Mouse (Mus musculus) liver, embryonic 13.5 days (tissue): ENCODE data around the gene N4bp2l1. TPM values are rescaled to one million over a fixed set of nuclear protein-coding genes. Genes with fewer than 3 reads are reported as not detected.
"Not testable (repeated sequence)": the region's sequence is repeated elsewhere in the genome, so short reads cannot be mapped to it uniquely, and the experiment has no call there.

Source experiments
- ATAC-seq: fragments of 200-750 bp; cut with Nextera tagmentation; 2 replicates; pipeline ENCODE4 v1.8.0; 2017; ENCODE audit warnings: low read depth, mild to moderate bottlenecking, moderate number of reproducible peaks, moderate library complexity
- DNase-seq: peaks from one replicate; pipeline ENCODE4 v3.0.0; 2022
- H3K27ac ChIP-seq: fragments of 300-500 bp; sonication (generic); 2 replicates; pipeline ENCODE4 v1.5.1; 2015; ENCODE audit warnings: moderate library complexity, mild to moderate bottlenecking, inconsistent platforms
- H3K27me3 ChIP-seq: fragments of 300-500 bp; sonication (generic); 2 replicates; pipeline ENCODE4 v1.6.1; 2015; ENCODE audit warnings: mild to moderate bottlenecking, inconsistent platforms
- H3K36me3 ChIP-seq: fragments of 300-500 bp; sonication (generic); 2 replicates; pipeline ENCODE4 v1.6.1; 2015; ENCODE audit warnings: mild to moderate bottlenecking, inconsistent platforms
- H3K4me1 ChIP-seq: fragments of 300-500 bp; sonication (generic); replicated peaks from 2 replicates; pipeline ENCODE4 v1.6.1; 2015; ENCODE audit warnings: inconsistent platforms
- H3K4me2 ChIP-seq: fragments of 300-500 bp; sonication (generic); 2 replicates; pipeline ENCODE4 v1.6.1; 2015; ENCODE audit warnings: inconsistent platforms, mild to moderate bottlenecking, moderate library complexity
- H3K4me3 ChIP-seq: fragments of 300-500 bp; sonication (generic); replicated peaks from 2 replicates; pipeline ENCODE4 v1.5.1; 2015; ENCODE audit warnings: mild to moderate bottlenecking, inconsistent platforms
- H3K9ac ChIP-seq: fragments of 300-500 bp; sonication (generic); 2 replicates; pipeline ENCODE4 v1.6.1; 2015; ENCODE audit warnings: mild to moderate bottlenecking, inconsistent platforms
- H3K9me3 ChIP-seq: fragments of 300-500 bp; sonication (generic); replicated peaks from 2 replicates; pipeline ENCODE4 v1.6.1; 2016; ENCODE audit warnings: inconsistent platforms
- WGBS: fragments of 180-500 bp; shearing (Covaris S2); methylation state at CpG from one replicate; pipeline ENCODE4 v1.1.7; 2015; ENCODE audit not compliant: insufficient replicate concordance; 5-methylcytosine and 5-hydroxymethylcytosine counted together
- polyA plus RNA-seq: library from polyadenylated mRNA; unstranded; fragments of >200 nt; fragmentation: Nextera tagmentation; extraction: Ambion mirVana; gene quantifications from 2 replicates; pipeline ENCODE4 v1.2.1, GENCODE M21; 2015

Gene N4bp2l1
- 7.4 and 8.5 TPM in 2 replicates for polyA plus RNA-seq

- Histone ChIP-seq H3K27ac (no peak within 1 kb of the TSS), H3K9ac (no peak within 1 kb of the TSS), H3K27me3 (no peaks in the 10 kb centered on the region), H3K4me2 (peak within 1 kb of the TSS; percentile 41; the same call in 1 of the 2 replicates), H3K9me3 (no peaks in the 10 kb centered on the region), H3K4me1 (peaks cover 62% of the 10 kb centered on the region), H3K4me3 (no peak within 1 kb of the TSS), H3K36me3 (0 out of 2 replicates have a peak, but pooled peaks cover 1% of the 10 kb centered on the region)
- WGBS: 84% methylated on average over 7 of the region's 7 CpGs
- DNase-seq: no peak
- ATAC-seq: no peak
These were observed at the start of gene N4bp2l1 for GRCm38 (mm10) chr5:150597088-150597487. Gene N4bp2l1 (minus strand): TSS chr5:150597188.

- Histone ChIP-seq H3K27ac (peak overlapping the region; percentile 74), H3K4me3 (no peak overlapping the region), H3K9me3 (no peaks in the 10 kb centered on the region), H3K36me3 (peaks cover 48% of the 10 kb centered on the region), H3K9ac (no peak overlapping the region), H3K27me3 (no peaks in the 10 kb centered on the region), H3K4me1 (peaks cover 28% of the 10 kb centered on the region), H3K4me2 (peak overlapping the region; percentile 23)
- ATAC-seq: peak; percentile 64
- peak; percentile 15 for DNase-seq
- 42% methylated on average over 4 of the region's 4 CpGs for WGBS
These were observed 47.9 kb upstream of the N4bp2l1 start for GRCm38 (mm10) chr5:150644926-150645325.

- Histone ChIP-seq H3K4me1 (peaks cover 28% of the 10 kb centered on the region), H3K36me3 (peaks cover 39% of the 10 kb centered on the region)
- not testable (repeated sequence) for H3K9me3 ChIP-seq, H3K27me3 ChIP-seq, H3K4me3 ChIP-seq, H3K4me2 ChIP-seq, H3K9ac ChIP-seq, ATAC-seq, DNase-seq, H3K27ac ChIP-seq
- 90% methylated on average over 4 of the region's 4 CpGs for WGBS
These were observed 46.4 kb upstream of the N4bp2l1 start for GRCm38 (mm10) chr5:150643390-150643789.

DNA sequence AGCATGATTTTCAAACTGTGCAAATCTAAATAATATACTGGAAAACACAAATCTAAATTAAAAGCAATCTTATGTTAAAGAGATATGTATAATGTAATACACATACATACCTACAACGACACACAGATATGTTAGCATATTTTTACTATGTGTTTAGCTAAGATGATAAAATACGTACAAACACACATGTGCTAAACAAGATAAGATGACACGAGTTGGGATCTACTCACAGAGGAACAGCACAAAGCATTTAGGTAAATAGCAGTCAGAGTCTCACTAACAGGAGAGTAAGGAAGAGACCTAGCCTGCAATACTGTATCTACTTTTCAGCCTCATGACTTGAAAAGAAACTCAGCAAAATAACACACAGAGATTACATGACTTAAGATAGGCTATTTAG is 44.5 kb upstream of the N4bp2l1 start:
- H3K27me3 ChIP-seq: no peaks in the 10 kb centered on the region
- no peak overlapping the region for H3K9ac ChIP-seq
- no peak for DNase-seq
- peak; percentile 94 for ATAC-seq
- peak overlapping the region; percentile 81 for H3K27ac ChIP-seq
- no peak overlapping the region for H3K4me2 ChIP-seq
- peaks cover 28% of the 10 kb centered on the region for H3K4me1 ChIP-seq
- no peak overlapping the region for H3K4me3 ChIP-seq
- no peaks in the 10 kb centered on the region for H3K9me3 ChIP-seq
- 17% methylated on average over 3 of the region's 3 CpGs for WGBS
- H3K36me3 ChIP-seq: peaks cover 46% of the 10 kb centered on the region

GRCm38 (mm10) chr5:150629692-150630091 is 32.7 kb upstream of the N4bp2l1 start:
- DNase-seq: no peak
- H3K4me3 ChIP-seq: no peak overlapping the region
- 85% methylated on average over 2 of the region's 2 CpGs for WGBS

DNA sequence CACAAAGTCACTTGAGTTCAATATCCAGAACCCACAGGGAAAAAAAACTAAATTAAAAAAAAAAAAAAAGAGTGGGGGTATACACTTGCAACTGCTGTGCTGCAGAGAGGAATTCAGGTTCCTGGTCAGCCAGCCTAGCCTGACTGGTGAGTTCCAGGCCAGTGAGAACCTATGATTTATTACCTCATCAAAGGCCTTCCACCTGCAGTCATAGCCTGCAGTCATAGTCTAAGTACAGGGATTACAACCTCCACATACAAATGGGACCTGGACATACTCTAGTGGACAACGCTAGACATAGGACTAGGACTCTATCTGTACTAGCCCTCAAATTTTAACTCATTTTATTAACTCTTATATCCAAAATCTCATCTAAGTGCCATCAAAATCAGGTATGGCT is 32.3 kb upstream of the N4bp2l1 start:
- Histone ChIP-seq H3K9me3 (no peaks in the 10 kb centered on the region), H3K36me3 (peaks cover 18% of the 10 kb centered on the region), H3K27ac (no peak overlapping the region), H3K9ac (no peak overlapping the region), H3K4me2 (no peak overlapping the region), H3K4me1 (no peaks in the 10 kb centered on the region), H3K27me3 (no peaks in the 10 kb centered on the region), H3K4me3 (no peak overlapping the region)
- no peak for DNase-seq
- WGBS: 92% methylated on average over 1 of the region's 1 CpGs
- no peak for ATAC-seq

More at GRCm38 (mm10) chr5:150629692-150630091, 32.7 kb upstream of the N4bp2l1 start:
- Histone ChIP-seq H3K4me1 (no peaks in the 10 kb centered on the region), H3K27ac (no peak overlapping the region), H3K4me2 (no peak overlapping the region), H3K36me3 (peaks cover 22% of the 10 kb centered on the region), H3K9me3 (no peaks in the 10 kb centered on the region), H3K9ac (no peak overlapping the region), H3K27me3 (no peaks in the 10 kb centered on the region)
- no peak for ATAC-seq

DNA sequence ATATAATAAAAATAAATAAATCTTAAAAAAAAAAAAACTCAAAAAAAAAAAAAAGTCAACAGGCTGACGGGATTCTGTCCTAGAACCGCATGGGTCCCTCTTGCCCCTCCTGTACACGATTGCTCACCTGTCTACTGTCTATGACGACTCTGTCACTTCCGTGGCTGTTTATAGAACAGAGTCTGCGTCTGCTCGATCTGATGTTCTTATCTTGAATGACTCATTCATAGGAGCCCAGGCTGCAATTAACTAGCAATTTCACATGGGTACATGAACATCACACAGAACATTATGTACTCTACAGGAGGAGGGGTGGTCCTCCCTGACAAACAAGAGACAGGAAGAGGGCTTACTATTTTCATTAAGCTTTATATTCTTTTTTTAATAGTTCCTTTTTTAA is 28.5 kb upstream of the N4bp2l1 start:
- ATAC-seq: no peak
- peaks cover 3% of the 10 kb centered on the region; the same call in 1 of the 2 replicates for H3K4me1 ChIP-seq

GRCm38 (mm10) chr5:150622792-150623191 is 25.8 kb upstream of the N4bp2l1 start:
- no peak overlapping the region for H3K4me3 ChIP-seq
- 41% methylated on average over 1 of the region's 1 CpGs for WGBS

More for the DNA sequence above, 28.5 kb upstream of the N4bp2l1 start:
- Histone ChIP-seq H3K4me2 (no peak overlapping the region), H3K9ac (no peak overlapping the region), H3K36me3 (peaks cover 6% of the 10 kb centered on the region; the same call in 1 of the 2 replicates), H3K27ac (no peak overlapping the region), H3K4me3 (no peak overlapping the region), H3K27me3 (no peaks in the 10 kb centered on the region), H3K9me3 (no peaks in the 10 kb centered on the region)
- no peak for DNase-seq
- 67% methylated on average over 7 of the region's 7 CpGs for WGBS

GRCm38 (mm10) chr5:150621592-150621991 is 24.6 kb upstream of the N4bp2l1 start:
- Histone ChIP-seq H3K4me2 (no peak overlapping the region), H3K4me1 (peaks cover 7% of the 10 kb centered on the region), H3K4me3 (no peak overlapping the region), H3K9ac (no peak overlapping the region), H3K27ac (no peak overlapping the region), H3K9me3 (no peaks in the 10 kb centered on the region), H3K36me3 (no peaks in the 10 kb centered on the region), H3K27me3 (no peaks in the 10 kb centered on the region)
- no peak for DNase-seq
- 28% methylated on average over 3 of the region's 3 CpGs for WGBS
- no peak for ATAC-seq

More at GRCm38 (mm10) chr5:150622792-150623191, 25.8 kb upstream of the N4bp2l1 start:
- Histone ChIP-seq H3K9ac (no peak overlapping the region), H3K36me3 (peaks cover under 1% of the 10 kb centered on the region; the same call in 1 of the 2 replicates), H3K27me3 (no peaks in the 10 kb centered on the region), H3K4me2 (no peak overlapping the region), H3K27ac (no peak overlapping the region), H3K9me3 (no peaks in the 10 kb centered on the region), H3K4me1 (peaks cover 7% of the 10 kb centered on the region)
- DNase-seq (no peak), ATAC-seq (no peak)

DNA sequence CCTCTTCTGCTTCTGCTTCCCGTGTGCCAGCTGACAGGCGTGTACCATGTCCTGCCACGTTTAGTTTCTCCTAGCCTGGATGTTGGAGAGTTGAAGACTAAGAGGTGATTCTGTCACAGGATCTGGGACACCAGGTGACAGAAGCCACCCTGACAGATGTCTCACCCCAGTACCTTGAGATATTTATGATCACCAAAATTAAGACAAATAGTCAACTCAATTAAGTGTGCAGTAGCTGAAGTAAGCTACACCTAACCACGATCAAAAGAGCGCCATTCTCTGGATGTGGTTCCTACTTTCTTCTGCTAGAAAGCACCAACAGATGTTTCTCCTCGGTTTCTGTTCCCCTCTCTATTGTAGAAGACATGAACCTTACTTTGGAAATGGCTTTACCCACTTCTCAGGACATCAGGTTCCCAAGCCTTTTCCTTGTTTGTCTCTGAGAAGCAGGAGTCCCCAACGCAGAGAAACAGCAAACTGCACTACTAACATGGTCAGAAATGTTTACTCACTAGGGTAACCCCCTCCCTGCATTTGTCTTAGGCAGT is 23.7 kb upstream of the N4bp2l1 start:
- no peaks in the 10 kb centered on the region for H3K36me3 ChIP-seq
- H3K4me2 ChIP-seq: no peak overlapping the region
- ATAC-seq: no peak
- no peak overlapping the region for H3K4me3 ChIP-seq
- no peak overlapping the region for H3K27ac ChIP-seq
- H3K27me3 ChIP-seq: no peaks in the 10 kb centered on the region
- no peak overlapping the region for H3K9ac ChIP-seq
- no peaks in the 10 kb centered on the region for H3K9me3 ChIP-seq
- no peak for DNase-seq
- WGBS: 74% methylated on average over 7 of the region's 7 CpGs
- peaks cover 7% of the 10 kb centered on the region for H3K4me1 ChIP-seq

DNA sequence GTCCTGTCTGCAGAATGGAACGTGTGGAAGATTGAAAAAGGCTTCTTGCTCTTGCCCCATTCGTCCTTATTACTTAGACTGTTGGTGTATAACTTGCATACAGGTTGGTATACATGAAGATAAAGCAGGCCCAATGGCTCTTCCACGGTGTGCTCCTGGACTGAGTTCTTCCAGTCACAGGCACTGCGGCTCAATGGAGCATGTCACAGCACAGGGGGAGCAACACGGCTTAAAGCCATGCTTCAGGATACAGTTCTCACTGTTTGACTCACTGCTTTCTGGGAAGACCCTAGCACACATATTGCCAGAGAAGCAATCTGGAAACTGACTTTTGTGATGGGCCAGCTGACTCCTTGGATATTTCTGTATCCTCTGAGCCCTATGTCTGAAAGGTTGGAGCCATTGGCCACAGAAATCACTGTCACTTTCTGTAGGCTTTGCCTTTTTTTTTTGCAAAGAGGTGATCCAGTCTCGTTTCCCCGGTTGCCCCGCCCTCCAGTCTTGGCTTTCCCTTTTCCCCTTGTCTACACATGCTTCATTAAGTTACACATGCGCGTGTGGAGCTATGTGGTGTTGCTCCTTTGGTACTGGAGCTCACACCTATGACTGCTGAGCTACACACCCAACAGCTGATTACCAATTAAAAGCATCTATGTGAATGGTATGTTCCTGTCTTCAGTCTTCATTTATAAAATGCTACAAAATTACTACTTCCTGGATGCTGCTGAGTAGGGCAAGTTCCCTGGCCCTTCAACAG is 21.8 kb upstream of the N4bp2l1 start:
- no peak overlapping the region for H3K9ac ChIP-seq
- no peaks in the 10 kb centered on the region for H3K9me3 ChIP-seq
- H3K4me3 ChIP-seq: no peak overlapping the region
- H3K27ac ChIP-seq: no peak overlapping the region
- H3K36me3 ChIP-seq: no peaks in the 10 kb centered on the region
- H3K4me1 ChIP-seq: peaks cover 7% of the 10 kb centered on the region
- 78% methylated on average over 10 of the region's 10 CpGs for WGBS
- ATAC-seq (no peak), DNase-seq (no peak)
- no peaks in the 10 kb centered on the region for H3K27me3 ChIP-seq
- no peak overlapping the region for H3K4me2 ChIP-seq
